Mouse (Mus musculus): ENCODE measurements around the gene 2510002D24Rik. TPM values are rescaled to one million over a fixed set of nuclear protein-coding genes. Genes with fewer than 3 reads are reported as not detected.

Gene 2510002D24Rik
- polyA plus RNA-seq (2014; fragmentation: Illumina TruSeq; extraction: RNeasy Lipid Tissue Mini Kit (QIAGEN cat#74804); ENCODE audit: low replicate concordance), result 5.1 TPM

GRCm38 (mm10) chr16:18836468-18837208, at the start of gene 2510002D24Rik, which contains the start of gene Gm28539:
2510002D24Rik (plus strand) TSS chr16:18836578.
Gm28539 (plus strand) TSS chr16:18836584.

GRCm38 (mm10) chr16:18811468-18812384, 24.7 kb upstream of the 2510002D24Rik start, which contains the start of the genes Ufd1 and Cdc45:
Ufd1 (plus strand) TSS chr16:18811779.
Cdc45 (minus strand) TSS chr16:18811987.

GRCm38 (mm10) chr16:18876442-18877308, 40.3 kb downstream of the 2510002D24Rik start, which contains the start of the genes Mrpl40 and Hira:
Mrpl40 (minus strand) TSS chr16:18876862.
Hira (plus strand) TSS chr16:18877037.

Other genes starting within 250 kb of the 2510002D24Rik start
- not detected for gene Tbx1, start 245.9 kb upstream of the 2510002D24Rik start, polyA plus RNA-seq (2014; fragmentation: Illumina TruSeq; extraction: RNeasy Lipid Tissue Mini Kit (QIAGEN cat#74804); ENCODE audit: low replicate concordance)
- not detected for gene Gp1bb, start 214.2 kb upstream of the 2510002D24Rik start, polyA plus RNA-seq (2014; fragmentation: Illumina TruSeq; extraction: RNeasy Lipid Tissue Mini Kit (QIAGEN cat#74804); ENCODE audit: low replicate concordance)
- not detected for gene Gm49601, start 210.2 kb upstream of the 2510002D24Rik start, polyA plus RNA-seq (2014; fragmentation: Illumina TruSeq; extraction: RNeasy Lipid Tissue Mini Kit (QIAGEN cat#74804); ENCODE audit: low replicate concordance)
- gene Sept5, start 206.6 kb upstream of the 2510002D24Rik start, polyA plus RNA-seq (2014; fragmentation: Illumina TruSeq; extraction: RNeasy Lipid Tissue Mini Kit (QIAGEN cat#74804); ENCODE audit: low replicate concordance), result 2.1 TPM
- not detected for gene Cldn5, start 59.7 kb upstream of the 2510002D24Rik start, polyA plus RNA-seq (2014; fragmentation: Illumina TruSeq; extraction: RNeasy Lipid Tissue Mini Kit (QIAGEN cat#74804); ENCODE audit: low replicate concordance)
- 58.8 TPM for gene Ufd1, start 24.8 kb upstream of the 2510002D24Rik start, polyA plus RNA-seq (2014; fragmentation: Illumina TruSeq; extraction: RNeasy Lipid Tissue Mini Kit (QIAGEN cat#74804); ENCODE audit: low replicate concordance)
- 2.1 TPM for gene Cdc45, start 24.6 kb upstream of the 2510002D24Rik start, polyA plus RNA-seq (2014; fragmentation: Illumina TruSeq; extraction: RNeasy Lipid Tissue Mini Kit (QIAGEN cat#74804); ENCODE audit: low replicate concordance)
- gene Gm28539, start within 50 bp of the 2510002D24Rik start, polyA plus RNA-seq (2014; fragmentation: Illumina TruSeq; extraction: RNeasy Lipid Tissue Mini Kit (QIAGEN cat#74804); ENCODE audit: low replicate concordance), result not detected
- gene Mrpl40, start 40.3 kb downstream of the 2510002D24Rik start, polyA plus RNA-seq (2014; fragmentation: Illumina TruSeq; extraction: RNeasy Lipid Tissue Mini Kit (QIAGEN cat#74804); ENCODE audit: low replicate concordance), result 56.1 TPM
- 15.2 TPM for gene Hira, start 40.5 kb downstream of the 2510002D24Rik start, polyA plus RNA-seq (2014; fragmentation: Illumina TruSeq; extraction: RNeasy Lipid Tissue Mini Kit (QIAGEN cat#74804); ENCODE audit: low replicate concordance)